Mouse (Mus musculus): ENCODE results near the gene Pth2r. TPM values are rescaled to one million over a fixed set of nuclear protein-coding genes. Genes with fewer than 3 reads are reported as not detected.

Gene Pth2r
- polyA plus RNA-seq, 1 experiment from 2014 or later: 2.0 TPM

- no peak overlapping the region for H3K9ac ChIP-seq (replicated peaks; ENCODE audit: low read depth, low read length)
- no peak overlapping the region for H3K4me2 ChIP-seq (ENCODE audit: low read length)
- no peak overlapping the region for H3K4me3 ChIP-seq (replicated peaks; ENCODE audit: low read length)
- WGBS: 67% methylated on average over 5 of the region's 5 CpGs
- H3K4me1 ChIP-seq (replicated peaks; ENCODE audit: control insufficient read depth, insufficient read depth, low read length): no peaks in the 10 kb centered on the region
- H3K27ac ChIP-seq (ENCODE audit: low read length): no peak overlapping the region
- no peaks in the 10 kb centered on the region for H3K27me3 ChIP-seq (replicated peaks; ENCODE audit: control insufficient read depth, insufficient read depth, low read length)
- no peaks in the 10 kb centered on the region for H3K9me3 ChIP-seq (ENCODE audit: control insufficient read depth, low read length)
- no peak for ATAC-seq
- H3K36me3 ChIP-seq (ENCODE audit: control insufficient read depth, insufficient read depth): no peaks in the 10 kb centered on the region
Measured at GRCm38 (mm10) chr1:65407441-65407840, 125.6 kb downstream of the Pth2r start.

GRCm38 (mm10) chr1:65420909-65421308 is 139.1 kb downstream of the Pth2r start:
- Histone ChIP-seq H3K4me3 (replicated peaks; ENCODE audit: low read length) (no peak overlapping the region), H3K4me2 (ENCODE audit: low read length) (no peak overlapping the region), H3K27ac (ENCODE audit: low read length) (no peak overlapping the region), H3K4me1 (replicated peaks; ENCODE audit: control insufficient read depth, insufficient read depth, low read length) (no peaks in the 10 kb centered on the region), H3K27me3 (replicated peaks; ENCODE audit: control insufficient read depth, insufficient read depth, low read length) (no peaks in the 10 kb centered on the region), H3K36me3 (ENCODE audit: control insufficient read depth, insufficient read depth) (no peaks in the 10 kb centered on the region), H3K9ac (replicated peaks; ENCODE audit: low read depth, low read length) (no peak overlapping the region), H3K9me3 (ENCODE audit: control insufficient read depth, low read length) (no peaks in the 10 kb centered on the region)
- ATAC-seq: no peak
- 95% methylated on average over 2 of the region's 2 CpGs for WGBS

GRCm38 (mm10) chr1:65422501-65423010 is 140.7 kb downstream of the Pth2r start:
- no peaks in the 10 kb centered on the region for H3K36me3 ChIP-seq (ENCODE audit: control insufficient read depth, insufficient read depth)

More at GRCm38 (mm10) chr1:65422501-65423010, 140.7 kb downstream of the Pth2r start:
- no peak overlapping the region for H3K4me2 ChIP-seq (ENCODE audit: low read length)
- no peaks in the 10 kb centered on the region for H3K4me1 ChIP-seq (replicated peaks; ENCODE audit: control insufficient read depth, insufficient read depth, low read length)
- ATAC-seq: no peak
- H3K9ac ChIP-seq (replicated peaks; ENCODE audit: low read depth, low read length): no peak overlapping the region
- no peaks in the 10 kb centered on the region for H3K27me3 ChIP-seq (replicated peaks; ENCODE audit: control insufficient read depth, insufficient read depth, low read length)
- H3K9me3 ChIP-seq (ENCODE audit: control insufficient read depth, low read length): no peaks in the 10 kb centered on the region
- H3K27ac ChIP-seq (ENCODE audit: low read length): no peak overlapping the region
- no peak overlapping the region for H3K4me3 ChIP-seq (replicated peaks; ENCODE audit: low read length)

Other genes starting within 250 kb of the Pth2r start
- not detected in 2 replicates for gene Akr1cl, start 249.3 kb upstream of the Pth2r start, polyA plus RNA-seq (2015; fragmentation: Nextera tagmentation; extraction: Ambion mirVana)
- not detected in 2 replicates for gene Cryge, start 230.9 kb upstream of the Pth2r start, polyA plus RNA-seq (2015; fragmentation: Nextera tagmentation; extraction: Ambion mirVana)
- gene Crygd, start 218.6 kb upstream of the Pth2r start, polyA plus RNA-seq (2015; fragmentation: Nextera tagmentation; extraction: Ambion mirVana): not detected in 2 replicates
- gene Crygc, start 208.4 kb upstream of the Pth2r start, polyA plus RNA-seq (2015; fragmentation: Nextera tagmentation; extraction: Ambion mirVana): not detected in 2 replicates
- not detected in 2 replicates for gene Crygb, start 199.8 kb upstream of the Pth2r start, polyA plus RNA-seq (2015; fragmentation: Nextera tagmentation; extraction: Ambion mirVana)
- not detected in 2 replicates for gene Cryga, start 178.7 kb upstream of the Pth2r start, polyA plus RNA-seq (2015; fragmentation: Nextera tagmentation; extraction: Ambion mirVana)
- not detected in 2 replicates for gene Gm28845, start 162.5 kb upstream of the Pth2r start, polyA plus RNA-seq (2015; fragmentation: Nextera tagmentation; extraction: Ambion mirVana)
- 1.5 and 2.9 TPM in 2 replicates for gene D630023F18Rik, start 158.8 kb upstream of the Pth2r start, polyA plus RNA-seq (2015; fragmentation: Nextera tagmentation; extraction: Ambion mirVana)
- gene Idh1, start 95.6 kb upstream of the Pth2r start, polyA plus RNA-seq (2015; fragmentation: Nextera tagmentation; extraction: Ambion mirVana): 496 and 516 TPM in 2 replicates
- gene Pikfyve, start 95.4 kb upstream of the Pth2r start, polyA plus RNA-seq (2015; fragmentation: Nextera tagmentation; extraction: Ambion mirVana): 12.2 and 16.5 TPM in 2 replicates

Measured in forebrain, embryonic 16.5 days (tissue).